Mouse (Mus musculus) common myeloid progenitor, adult 5-6 weeks (primary cell): ENCODE measurements around the gene Gdpd5. TPM values are rescaled to one million over a fixed set of nuclear protein-coding genes. Genes with fewer than 3 reads are reported as not detected.

Experiments used
- ATAC-seq: replicated peaks from 2 replicates; pipeline ENCODE4 v1.8.0; 2016; ENCODE audit warnings: low read depth, mild to moderate bottlenecking, moderate TSS enrichment, inconsistent platforms; ENCODE audit not compliant: poor library complexity, severe bottlenecking
- total RNA-seq: library from RNA; stranded (forward); fragments of 200-1000, 187-1606 nt; gene quantifications from 2 replicates; pipeline ENCODE4 v1.2.3, GENCODE M21; 2017

Gdpd5 gene
- total RNA-seq, result not detected in 2 replicates

DNA sequence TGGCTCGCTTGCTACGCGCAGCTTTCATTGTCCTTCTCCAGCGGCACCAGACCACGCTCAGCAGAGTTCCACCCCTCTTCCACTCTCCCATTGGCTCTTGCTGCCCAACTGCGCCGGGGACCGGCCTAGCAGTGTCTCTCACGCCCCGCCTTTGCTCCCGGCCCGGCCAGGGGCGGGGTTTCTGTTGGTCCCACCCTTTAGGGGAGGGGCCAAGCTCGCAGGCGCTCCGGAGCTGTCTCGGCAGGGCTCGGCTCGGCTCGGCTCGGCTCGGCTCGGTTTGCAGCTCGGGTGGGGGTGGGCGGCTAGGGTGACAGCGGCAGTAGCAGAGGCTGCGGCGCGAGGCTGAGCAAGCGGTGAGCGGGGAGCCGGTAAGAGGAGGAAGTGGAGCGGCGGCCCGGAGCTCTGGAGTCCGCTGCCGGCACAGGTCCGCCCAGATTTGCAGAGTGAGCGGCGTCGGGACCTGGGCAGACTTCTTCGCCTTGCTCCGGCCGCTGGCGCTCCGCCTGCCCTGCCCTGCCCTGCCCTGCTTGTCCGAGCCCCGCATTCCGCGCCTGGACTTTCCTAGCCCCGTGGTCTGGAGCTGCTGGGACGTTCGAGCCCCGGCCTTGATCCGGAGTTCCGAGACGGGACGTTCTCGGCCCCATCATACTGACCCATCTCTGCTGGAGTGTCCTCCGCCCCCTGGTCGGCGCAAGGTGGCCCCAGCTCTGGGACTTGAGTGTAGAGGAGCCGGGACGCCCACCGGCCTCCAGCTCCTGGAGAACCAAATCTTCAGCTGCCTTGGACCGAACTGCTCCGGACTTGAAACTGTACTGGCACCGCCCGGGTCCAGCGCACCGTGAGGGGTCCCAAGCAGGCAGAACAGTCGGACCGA, at the start of gene Gdpd5:
TSS of gene Gdpd5 (plus strand) at position 201 of the 874 bp plus-strand sequence.
- ATAC-seq, result peak; percentile 91

DNA sequence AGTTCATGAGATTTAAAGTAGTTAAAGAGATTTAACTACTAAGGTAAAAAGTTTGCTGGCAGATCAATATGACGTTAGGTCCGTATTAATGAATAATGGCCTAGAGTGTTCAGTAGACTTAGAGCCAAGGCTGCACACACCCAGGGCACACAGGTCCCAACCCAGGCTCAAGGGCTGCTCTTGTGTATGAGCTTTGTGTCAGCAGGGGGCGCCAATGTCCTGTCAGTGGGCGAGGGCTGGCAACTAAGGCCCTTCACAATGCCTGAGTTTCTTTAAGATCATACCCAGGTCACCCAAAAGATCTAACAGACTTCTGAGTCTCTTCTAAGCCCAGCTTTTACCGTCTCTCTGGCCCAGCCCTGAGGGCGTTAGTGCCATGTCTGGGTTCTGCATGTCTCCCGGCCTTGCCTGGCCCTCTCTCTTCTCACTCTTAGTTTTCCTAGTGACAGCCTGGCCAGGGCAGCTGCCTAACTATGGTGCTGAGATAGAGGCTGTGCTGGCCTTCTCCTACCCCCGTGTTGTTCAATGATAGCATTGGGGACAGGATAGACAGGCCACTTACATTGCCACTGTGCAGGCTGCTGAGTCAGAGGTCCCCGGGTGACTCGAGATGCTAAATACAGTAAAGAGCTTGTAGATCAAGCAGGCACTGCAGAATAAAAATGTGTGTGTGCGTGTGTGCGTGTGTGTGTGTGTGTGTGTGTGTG, 48.3 kb upstream of the Gdpd5 start:
- peak; percentile 88; the same call in 1 of the 2 replicates for ATAC-seq

- ATAC-seq, result no peak
These were observed 40.5 kb upstream of the Gdpd5 start for GRCm38 (mm10) chr7:99340736-99341135.

DNA sequence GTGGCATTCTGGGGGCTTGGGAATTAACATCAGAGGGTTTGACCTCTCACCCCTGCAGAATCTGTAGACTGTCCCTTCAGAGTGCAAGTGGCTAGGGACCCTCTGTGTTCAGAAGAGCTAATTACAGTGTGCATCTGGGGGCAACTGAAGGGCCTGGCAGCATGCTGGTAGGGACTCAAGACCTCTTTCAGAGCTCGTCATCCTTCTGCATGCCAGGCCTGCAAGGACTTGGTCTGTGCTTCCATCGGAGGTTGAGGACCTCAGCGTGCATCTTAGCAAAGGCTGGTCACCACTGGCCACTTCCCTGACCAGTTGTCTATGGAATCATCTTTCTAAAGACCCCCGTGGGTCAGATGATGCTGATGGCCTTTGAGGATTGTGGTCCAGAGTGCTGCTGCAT, 37.6 kb upstream of the Gdpd5 start:
- no peak for ATAC-seq

GRCm38 (mm10) chr7:99347268-99347667, 33.9 kb upstream of the Gdpd5 start:
- ATAC-seq, result no peak

DNA sequence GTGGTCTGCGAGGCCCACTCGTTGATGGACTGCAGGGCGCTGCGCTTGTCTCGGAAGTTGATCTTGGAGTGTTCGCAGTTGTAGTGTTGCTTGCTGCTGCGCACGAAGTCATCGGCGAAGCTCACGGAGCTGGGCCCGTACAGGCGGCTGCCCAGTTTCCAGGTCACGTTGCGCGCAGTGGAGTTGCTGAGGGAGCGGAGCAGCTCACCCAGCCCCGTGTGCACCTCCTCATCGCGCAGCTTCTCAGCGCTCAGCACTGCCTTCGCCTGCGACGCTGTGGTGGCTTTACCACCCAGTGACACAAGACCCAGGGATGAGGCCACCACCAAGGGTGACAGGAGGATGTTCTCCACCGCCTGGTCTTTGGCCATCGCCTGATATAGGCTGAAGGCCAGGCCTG, 32.3 kb upstream of the Gdpd5 start:
- no peak for ATAC-seq

DNA sequence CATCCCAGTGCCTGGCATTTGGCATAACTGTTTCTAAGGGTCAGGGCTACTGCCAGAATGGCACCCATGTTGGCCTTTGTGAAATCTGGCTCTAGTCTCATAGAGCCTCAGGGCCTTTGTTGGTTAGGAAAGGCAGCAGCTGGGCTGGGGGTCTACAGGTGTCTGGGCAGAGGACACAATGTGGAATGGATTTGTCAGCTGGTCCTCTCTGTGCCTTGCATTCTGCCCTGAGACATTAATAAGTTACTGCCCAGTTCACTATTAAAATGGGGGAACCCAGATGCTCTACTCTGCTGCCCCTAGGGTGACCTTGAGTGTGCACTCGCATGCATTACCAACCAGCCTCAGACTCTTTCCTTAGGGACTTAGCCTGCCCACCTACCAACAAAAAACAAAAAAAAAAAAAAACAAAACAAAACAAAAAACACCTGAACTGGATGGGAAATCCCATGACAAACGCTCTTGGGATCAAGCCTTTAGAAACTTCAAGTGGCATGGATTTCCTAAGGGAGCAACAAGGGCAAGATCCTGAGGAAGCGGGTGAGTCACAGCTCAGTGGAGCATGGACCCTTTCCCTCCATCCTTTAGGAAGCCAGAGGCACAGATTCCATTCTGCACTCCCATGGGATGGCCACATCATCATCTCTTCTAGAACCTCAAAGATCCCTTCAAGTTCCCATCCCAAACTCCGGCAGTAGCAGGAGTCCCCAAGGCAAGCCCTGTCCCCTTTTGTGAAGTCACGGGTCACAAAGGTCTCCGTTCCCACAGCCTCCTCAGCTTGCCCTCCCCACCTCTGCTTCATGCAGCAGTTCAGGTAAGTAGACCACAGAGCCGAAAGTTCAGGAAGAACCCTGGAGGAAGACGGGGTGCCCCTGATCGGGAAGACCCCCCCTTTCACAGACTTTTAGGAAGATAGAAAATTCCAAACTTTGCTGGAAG, 31.2 kb upstream of the Gdpd5 start:
- no peak for ATAC-seq

DNA sequence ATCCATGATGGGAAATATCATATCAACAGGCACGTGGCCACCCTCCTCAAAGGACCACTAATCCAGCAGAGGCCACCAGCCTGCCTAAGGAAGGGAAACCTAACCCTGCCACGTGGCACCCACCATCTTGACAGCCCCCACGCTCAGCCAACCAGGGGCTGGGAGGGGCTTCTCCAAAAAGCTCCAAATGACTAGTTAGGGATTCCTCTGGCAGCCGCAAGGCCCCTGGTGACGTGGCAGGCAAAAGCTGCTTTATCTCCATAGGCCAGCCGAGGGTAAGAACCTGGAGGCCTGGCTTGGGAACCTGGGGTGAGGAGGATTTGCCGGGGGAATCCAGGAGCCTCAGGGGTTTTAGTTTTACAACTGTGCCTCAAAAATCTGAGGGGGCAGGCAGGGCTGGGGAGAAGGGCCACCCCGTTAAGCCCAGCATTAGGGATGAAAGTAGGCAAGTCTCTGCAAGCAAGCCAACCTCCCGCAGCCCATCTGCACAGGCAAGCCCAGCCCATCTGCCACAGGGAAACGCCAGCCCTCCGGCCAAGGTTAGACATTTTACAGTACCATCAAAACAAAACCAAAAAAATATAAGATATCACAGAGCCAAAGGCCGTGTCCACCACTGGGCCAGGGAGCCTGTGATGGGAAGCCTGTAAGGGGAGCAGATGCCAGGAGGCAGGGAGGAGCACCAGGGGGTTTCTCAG, 30.0 kb upstream of the Gdpd5 start:
- ATAC-seq, result no peak

DNA sequence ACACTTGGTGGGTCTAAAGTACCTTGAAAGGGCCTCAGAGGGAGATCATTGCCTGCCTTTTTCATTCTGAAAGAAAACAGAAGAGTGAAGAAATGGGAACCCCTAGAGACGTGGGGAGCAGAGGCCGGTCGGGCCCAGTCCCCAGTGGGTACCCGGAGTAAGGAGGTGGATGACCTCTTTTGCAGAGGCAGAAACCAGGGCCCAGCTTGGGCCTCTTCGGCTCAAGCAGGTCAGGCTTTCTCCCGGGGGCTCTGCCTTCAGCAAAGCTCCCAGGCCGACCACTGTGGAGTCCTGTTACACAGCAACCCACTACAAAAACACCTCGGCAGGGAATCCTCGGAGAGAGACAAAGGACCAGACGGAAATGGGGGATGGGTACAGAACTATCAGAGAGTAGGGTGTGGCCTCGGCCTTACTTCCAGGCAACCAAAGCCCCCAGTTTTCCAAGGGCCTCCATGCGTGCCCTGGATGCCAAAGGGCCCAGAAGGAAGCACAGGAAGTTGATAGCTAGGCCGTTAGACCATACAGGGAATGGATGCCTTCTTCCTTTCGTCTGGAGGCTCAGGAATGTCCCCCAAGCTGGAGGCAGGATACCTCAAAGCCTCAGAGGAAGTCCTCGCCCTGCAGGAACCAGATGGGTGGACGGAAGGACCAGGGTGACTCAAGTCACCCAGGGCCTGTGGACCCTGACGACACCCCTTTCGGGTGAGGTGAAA, 29.3 kb upstream of the Gdpd5 start:
- no peak for ATAC-seq

DNA sequence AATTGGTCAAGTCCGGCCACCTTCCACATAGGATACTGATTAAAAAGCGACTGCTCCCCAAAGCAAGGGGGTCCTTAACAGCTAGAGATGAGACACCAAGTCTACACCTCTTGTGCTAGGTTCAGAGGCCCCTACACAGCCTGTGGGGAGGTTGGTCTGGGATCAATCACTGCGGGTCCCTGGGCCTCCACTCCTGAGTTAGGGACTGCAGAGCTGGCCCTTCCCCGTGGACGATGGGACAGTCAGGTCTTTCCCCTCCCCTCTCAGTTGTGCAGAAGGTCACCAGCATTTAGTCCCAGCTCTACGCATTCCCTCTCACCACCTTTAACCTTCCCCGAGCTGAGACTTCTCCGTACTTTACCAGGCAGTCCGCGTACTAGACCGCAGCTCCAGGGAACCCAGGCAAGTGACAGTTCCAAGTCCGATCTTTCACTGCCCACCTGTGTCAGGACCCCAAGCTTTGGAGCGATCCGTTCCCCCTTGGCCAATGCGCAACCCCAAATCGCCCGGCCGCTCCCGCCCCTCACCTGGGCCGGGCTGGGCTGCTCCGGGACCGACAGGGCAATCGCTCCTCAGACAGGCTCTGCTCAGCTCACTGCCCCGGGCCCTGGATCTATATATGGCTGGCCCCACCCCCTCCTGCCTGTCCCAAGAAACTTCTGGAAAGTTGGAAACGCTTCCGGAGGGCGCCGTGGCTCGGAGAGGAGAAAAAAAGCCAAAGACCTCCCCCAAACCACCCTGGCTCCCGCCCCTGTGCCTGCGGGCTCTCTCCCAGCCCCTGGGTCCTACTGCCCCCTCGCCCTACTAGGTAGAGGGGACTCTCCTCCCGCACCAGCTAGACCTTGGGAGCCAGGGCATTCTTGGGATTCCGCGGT, 28.5 kb upstream of the Gdpd5 start, which contains the start of gene Serpinh1:
TSS of gene Serpinh1 (minus strand) at position 714 of the 875 bp plus-strand sequence.
- no peak for ATAC-seq

DNA sequence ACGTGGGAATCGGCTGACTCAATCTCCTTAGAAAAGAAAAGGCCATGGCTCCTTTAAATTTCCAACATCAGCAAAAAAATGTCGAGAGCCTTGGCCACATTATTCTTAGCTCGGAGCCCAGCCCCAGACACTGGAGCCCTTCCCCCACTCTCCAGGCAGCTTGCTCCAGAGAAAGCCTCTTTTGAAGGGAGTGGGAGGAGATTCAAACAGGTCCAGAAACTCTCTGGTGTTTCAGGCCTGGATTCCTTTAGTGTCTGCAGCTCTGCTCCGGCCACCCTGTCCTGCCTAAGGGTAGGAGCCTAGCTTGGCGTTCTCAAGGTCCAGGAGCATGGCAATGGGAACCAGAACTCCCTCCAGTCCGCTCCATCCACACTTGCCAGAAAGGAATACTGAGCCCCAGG, 25.5 kb upstream of the Gdpd5 start:
- ATAC-seq, result no peak

DNA sequence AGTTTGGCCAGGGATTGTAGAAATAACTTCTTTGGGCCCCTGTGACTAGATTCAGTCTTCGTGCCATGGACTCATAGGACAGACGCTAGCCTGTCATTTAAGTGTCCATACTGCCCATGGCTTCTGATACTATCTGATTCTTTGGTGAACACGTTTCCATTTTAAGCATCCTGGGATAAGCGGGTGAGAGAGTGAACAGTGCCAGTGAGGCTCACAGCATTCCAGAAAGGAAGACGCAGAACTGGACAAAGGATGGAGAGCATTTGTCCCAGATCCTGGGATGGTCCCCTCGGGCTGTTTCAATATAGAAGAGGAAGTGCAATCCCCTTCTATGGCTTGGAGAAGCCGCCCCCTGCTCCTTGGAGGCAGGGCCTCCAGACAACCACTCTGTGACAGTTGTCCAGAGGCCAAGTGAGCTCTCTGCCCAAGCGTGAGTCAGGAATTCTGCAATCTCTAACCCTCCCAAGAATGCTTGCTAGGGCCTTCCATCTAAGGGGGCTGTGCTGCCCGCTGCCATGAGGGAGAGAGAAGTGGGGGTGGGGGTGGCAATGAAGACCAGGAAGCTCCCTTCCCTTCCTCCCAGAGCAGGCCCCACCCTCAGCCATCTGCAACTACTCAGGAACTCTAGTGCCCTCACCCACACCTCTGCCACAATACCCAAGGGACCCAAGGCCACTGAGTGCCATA, 24.8 kb upstream of the Gdpd5 start:
- ATAC-seq, result no peak

DNA sequence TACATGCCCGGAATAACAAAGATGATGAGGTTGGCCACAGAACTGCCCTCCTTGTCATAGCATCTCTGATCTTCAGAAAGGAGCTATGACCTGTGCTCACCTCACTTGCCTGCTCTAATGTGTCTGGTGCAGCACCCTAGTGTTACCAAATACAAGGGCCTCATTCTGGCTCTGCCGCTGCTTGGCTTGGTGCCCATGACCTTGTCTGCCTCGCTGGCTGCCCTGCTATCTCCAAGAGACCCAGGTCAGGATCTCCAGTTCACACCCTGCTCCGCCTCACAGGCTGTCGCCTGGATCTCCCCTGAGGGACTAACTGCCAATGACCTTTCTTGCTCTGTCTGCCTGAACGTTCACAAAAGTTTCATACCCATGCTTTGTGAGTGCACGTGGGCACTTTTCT, 24.0 kb upstream of the Gdpd5 start:
- no peak for ATAC-seq

DNA sequence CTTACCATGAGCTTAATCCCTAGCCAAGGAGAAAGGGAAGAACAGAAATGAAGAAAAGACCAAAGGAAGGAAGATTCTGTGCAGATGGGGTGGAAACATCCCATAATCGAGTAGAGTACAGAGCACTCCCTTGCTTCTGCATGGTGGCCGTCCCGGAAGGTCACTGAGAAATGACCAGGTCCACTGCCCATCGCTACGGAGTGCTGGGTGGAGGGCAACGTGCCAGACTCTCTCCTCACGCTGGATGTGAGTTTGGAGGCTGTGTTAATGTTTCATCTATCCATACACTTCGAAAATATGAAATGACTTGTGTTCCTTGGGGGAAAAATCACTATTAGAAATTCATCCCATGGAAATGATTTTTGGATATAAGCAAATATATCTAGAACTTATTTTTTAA, 22.8 kb upstream of the Gdpd5 start:
- no peak for ATAC-seq

GRCm38 (mm10) chr7:99360021-99360802, 21.0 kb upstream of the Gdpd5 start:
- peak; percentile 61 for ATAC-seq

- no peak for ATAC-seq
These were observed 20.3 kb upstream of the Gdpd5 start for GRCm38 (mm10) chr7:99360803-99361414.
